Mouse (Mus musculus) E14TG2a.4 (cell line): ENCODE measurements around the gene Sdccag8.
A peak's percentile ranks its signal among the peaks of the same experiment; 100 is the strongest.

Experiments used
- CTCF ChIP-seq: conservative IDR thresholded peaks from 2 replicates; pipeline ENCODE4 v1.5.1; 2014; ENCODE audit warnings: low read length
- NANOG ChIP-seq: IDR thresholded peaks from 2 replicates; pipeline ENCODE4 v1.6.1; 2014; ENCODE audit warnings: borderline replicate concordance, low read length, mixed read lengths
- POU5F1 ChIP-seq: IDR thresholded peaks from 2 replicates; pipeline ENCODE4 v1.6.1; 2014; ENCODE audit warnings: low read length, borderline replicate concordance

- TF ChIP-seq CTCF (no peak), POU5F1 (no peak), NANOG (peak; percentile 68; the same call in 1 of the 2 replicates)
These were observed 178.1 kb downstream of the Sdccag8 start for GRCm38 (mm10) chr1:176992517-176992916.
